Mouse (Mus musculus) kidney, adult 2 months (tissue): ENCODE results near the gene Sin3a. TPM values are rescaled to one million over a fixed set of nuclear protein-coding genes. Genes with fewer than 3 reads are reported as not detected.

ENCODE experiments used
- DNase-seq: peaks from one replicate; pipeline ENCODE4 v3.0.0; 2021
- H3K27ac ChIP-seq: fragments of 200-500 bp; 2 replicates; pipeline ENCODE4 v1.5.1; 2012; ENCODE audit warnings: low read depth, low read length, control low read depth, inconsistent platforms; ENCODE audit not compliant: insufficient read depth
- H3K27me3 ChIP-seq: fragments of 200-500 bp; replicated peaks from 2 replicates; pipeline ENCODE4 v1.6.1; 2012; ENCODE audit warnings: mild to moderate bottlenecking, moderate library complexity, low read length, inconsistent platforms; ENCODE audit not compliant: control insufficient read depth, insufficient read depth
- H3K36me3 ChIP-seq: fragments of 200-500 bp; 2 replicates; pipeline ENCODE4 v1.6.1; 2012; ENCODE audit warnings: mild to moderate bottlenecking, moderate library complexity, low read length, inconsistent platforms; ENCODE audit not compliant: control insufficient read depth, insufficient read depth
- H3K4me1 ChIP-seq: fragments of 200-500 bp; 2 replicates; pipeline ENCODE4 v1.6.1; 2011; ENCODE audit warnings: low read length; ENCODE audit not compliant: control insufficient read depth, insufficient read depth
- H3K4me3 ChIP-seq: fragments of 200-500 bp; 2 replicates; pipeline ENCODE4 v1.5.1; 2011; ENCODE audit warnings: mild to moderate bottlenecking, low read depth, low read length, control low read depth; ENCODE audit not compliant: insufficient read depth
- CTCF ChIP-seq: fragments of 200-500 bp; conservative IDR thresholded peaks from 2 replicates; pipeline ENCODE4 v1.5.1; 2011; ENCODE audit warnings: low read depth, mild to moderate bottlenecking, control low read depth, low read length, moderate library complexity, mixed read lengths; ENCODE audit not compliant: insufficient read depth, insufficient read length
- POLR2A ChIP-seq: fragments of 200-500 bp; IDR thresholded peaks from one replicate; pipeline ENCODE4 v1.6.1; 2011; ENCODE audit warnings: low read depth, low read length, control low read depth
- whole genome bisulfite sequencing: fragments of 180-500 bp; shearing (Covaris S2); methylation state at CpG from one replicate; pipeline ENCODE4 v1.1.7; 2018; 5-methylcytosine and 5-hydroxymethylcytosine counted together
- polyA plus RNA-seq: library from polyadenylated mRNA; depleted of rRNA; stranded (reverse); fragments of >200 nt; gene quantifications from 2 replicates; pipeline ENCODE4 v1.2.3, GENCODE M21; 2012; rRNA removed

Gene Sin3a
- polyA plus RNA-seq, 1 experiment = 70.1 TPM

GRCm38 (mm10) chr9:57168411-57168810, 96.6 kb downstream of the Sin3a start:
- Histone ChIP-seq H3K4me1 (no peaks in the 10 kb centered on the region), H3K4me3 (no peak overlapping the region), H3K27ac (no peak overlapping the region), H3K36me3 (no peaks in the 10 kb centered on the region), H3K27me3 (no peaks in the 10 kb centered on the region)
- no peak for DNase-seq
- TF ChIP-seq CTCF = no peak
- TF ChIP-seq POLR2A = no peak
- WGBS = 68% methylated on average over 5 of the region's 5 CpGs

Other genes starting within 250 kb of the Sin3a start
- gene Odf3l1, start 207.4 kb upstream of the Sin3a start, polyA plus RNA-seq = 1.8 and 2.0 TPM in 2 replicates
- gene Cspg4, start 207.0 kb upstream of the Sin3a start, polyA plus RNA-seq = 14.5 and 20.5 TPM in 2 replicates
- 11.8 and 12.0 TPM in 2 replicates for gene Snx33, start 143.7 kb upstream of the Sin3a start, polyA plus RNA-seq
- 151 and 189 TPM in 2 replicates for gene Imp3, start 134.6 kb upstream of the Sin3a start, polyA plus RNA-seq
- 6.5 and 7.7 TPM in 2 replicates for gene Snupn, start 121.2 kb upstream of the Sin3a start, polyA plus RNA-seq
- gene Ptpn9, start 77.1 kb upstream of the Sin3a start, polyA plus RNA-seq = 20.7 and 26.6 TPM in 2 replicates
- gene Man2c1, start 58.6 kb downstream of the Sin3a start, polyA plus RNA-seq = 177 and 215 TPM in 2 replicates
- gene Neil1, start 76.3 kb downstream of the Sin3a start, polyA plus RNA-seq = 11.3 and 13.3 TPM in 2 replicates
- 133 and 159 TPM in 2 replicates for gene Commd4, start 86.3 kb downstream of the Sin3a start, polyA plus RNA-seq
- gene Trcg1, start 164.5 kb downstream of the Sin3a start, polyA plus RNA-seq = not detected in 2 replicates
- 9.5 TPM in 2 replicates for gene 1700017B05Rik, start 190.6 kb downstream of the Sin3a start, polyA plus RNA-seq